Mouse (Mus musculus) hindbrain, embryonic 14.5 days (tissue): ENCODE results near the gene Fcmr. TPM values are rescaled to one million over a fixed set of nuclear protein-coding genes. Genes with fewer than 3 reads are reported as not detected.

Experiments
- ATAC-seq: fragments of 200-750 bp; cut with Nextera tagmentation; 2 replicates; pipeline ENCODE4 v1.8.0; 2017; ENCODE audit warnings: moderate number of reproducible peaks, mild to moderate bottlenecking, moderate TSS enrichment, moderate library complexity; ENCODE audit not compliant: low FRiP score
- DNase-seq: peaks from one replicate; pipeline ENCODE4 v3.0.0-alpha.2; 2015; ENCODE audit warnings: low spot score
- H3K27ac ChIP-seq: fragments of 300-500 bp; sonication (generic); 2 replicates; pipeline ENCODE4 v1.5.1; 2014; ENCODE audit warnings: mild to moderate bottlenecking, moderate library complexity
- H3K27me3 ChIP-seq: fragments of 300-500 bp; sonication (generic); 2 replicates; pipeline ENCODE4 v1.6.1; 2014; ENCODE audit warnings: mild to moderate bottlenecking, low read length, mixed read lengths; ENCODE audit not compliant: control insufficient read depth, insufficient read depth
- H3K36me3 ChIP-seq: fragments of 300-500 bp; sonication (generic); replicated peaks from 2 replicates; pipeline ENCODE4 v1.6.1; 2014; ENCODE audit not compliant: control insufficient read depth, insufficient read depth
- H3K4me1 ChIP-seq: fragments of 300-500 bp; sonication (generic); replicated peaks from 2 replicates; pipeline ENCODE4 v1.6.1; 2014; ENCODE audit warnings: antibody characterized with exemption, low read length, mixed read lengths; ENCODE audit not compliant: control insufficient read depth, insufficient read depth
- H3K4me2 ChIP-seq: fragments of 300-500 bp; sonication (generic); replicated peaks from 2 replicates; pipeline ENCODE4 v1.6.1; 2014; ENCODE audit warnings: mild to moderate bottlenecking, moderate library complexity
- H3K4me3 ChIP-seq: fragments of 300-500 bp; sonication (generic); replicated peaks from 2 replicates; pipeline ENCODE4 v1.5.1; 2014; ENCODE audit warnings: mild to moderate bottlenecking, low read length
- H3K9ac ChIP-seq: fragments of 300-500 bp; sonication (generic); 2 replicates; pipeline ENCODE4 v1.6.1; 2014
- H3K9me3 ChIP-seq: fragments of 300-500 bp; sonication (generic); 2 replicates; pipeline ENCODE4 v1.6.1; 2016; ENCODE audit warnings: low read length; ENCODE audit not compliant: control insufficient read depth
- WGBS: fragments of 180-500 bp; shearing (Covaris S2); extraction: QIAGEN DNeasy Blood & Tissue Kit; methylation state at CpG from one replicate; pipeline ENCODE4 v1.1.7; 2014; 5-methylcytosine and 5-hydroxymethylcytosine counted together
- polyA plus RNA-seq: library from polyadenylated mRNA; unstranded; fragments of >200 nt; fragmentation: Nextera tagmentation; extraction: Ambion mirVana; gene quantifications from 2 replicates; pipeline ENCODE4 v1.2.1, GENCODE M21; 2014

Fcmr gene
- 0.44 and 1.2 TPM in 2 replicates for polyA plus RNA-seq

- Histone ChIP-seq H3K4me1 (no peaks in the 10 kb centered on the region), H3K27me3 (no peaks in the 10 kb centered on the region), H3K27ac (no peak within 1 kb of the TSS), H3K9ac (no peak within 1 kb of the TSS), H3K36me3 (no peaks in the 10 kb centered on the region), H3K4me3 (no peak within 1 kb of the TSS), H3K4me2 (no peak within 1 kb of the TSS), H3K9me3 (no peaks in the 10 kb centered on the region)
- ATAC-seq, result no peak
- WGBS, result 75% methylated on average over 7 of the region's 7 CpGs
- DNase-seq, result no peak
Observed at GRCm38 (mm10) chr1:130865541-130866221, at the start of gene Fcmr. TSS of gene Fcmr (plus strand) at chr1:130865669.

- no peak overlapping the region for H3K4me2 ChIP-seq
- H3K27ac ChIP-seq, result no peak overlapping the region
- no peaks in the 10 kb centered on the region for H3K36me3 ChIP-seq
- no peak overlapping the region for H3K4me3 ChIP-seq
- H3K27me3 ChIP-seq, result no peaks in the 10 kb centered on the region
- no peak overlapping the region for H3K9ac ChIP-seq
- no peaks in the 10 kb centered on the region for H3K9me3 ChIP-seq
- ATAC-seq (no peak), DNase-seq (no peak)
- H3K4me1 ChIP-seq, result no peaks in the 10 kb centered on the region
- 82% methylated on average over 1 of the region's 1 CpGs for WGBS
Observed at GRCm38 (mm10) chr1:130819737-130820136, 45.7 kb upstream of the Fcmr start.

DNA sequence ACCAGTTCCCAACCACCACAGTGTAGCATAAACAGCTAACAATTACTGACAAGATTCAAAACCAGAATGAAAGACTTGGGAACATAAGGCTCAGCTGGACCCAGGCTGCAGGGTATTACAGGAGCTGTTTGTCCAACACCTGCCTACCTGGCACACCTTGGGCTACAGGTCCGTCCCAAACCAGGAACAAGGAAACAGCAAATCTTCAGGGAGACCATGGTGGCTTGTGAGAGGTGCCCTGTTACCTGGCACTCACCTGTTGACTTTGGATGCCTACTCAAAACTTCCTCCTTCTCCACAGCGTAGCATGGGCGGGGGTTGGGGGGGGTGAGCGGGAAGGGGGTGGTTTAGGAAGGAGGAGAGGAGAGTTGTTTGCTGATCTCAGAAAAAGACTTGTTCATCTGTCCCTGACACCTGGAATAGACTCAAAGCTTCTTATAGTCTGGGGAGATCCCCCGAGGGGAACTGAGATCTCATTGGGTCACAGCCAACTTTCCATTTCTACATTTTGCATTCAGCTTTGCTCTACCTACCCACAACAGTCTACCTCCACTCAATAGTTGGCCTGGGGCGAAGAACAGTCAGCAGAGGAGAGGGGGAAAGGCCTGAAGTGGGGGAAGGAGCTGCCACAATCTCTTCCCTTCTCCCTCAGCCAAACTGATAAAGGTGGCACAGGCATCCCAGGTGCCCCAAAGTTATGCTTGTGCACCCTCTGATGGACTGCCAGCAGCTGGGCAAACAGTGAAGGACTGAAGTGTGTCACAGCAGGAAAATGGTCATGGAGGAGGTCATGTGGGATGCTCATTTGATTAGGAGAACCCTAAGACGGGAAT is 44.9 kb upstream of the Fcmr start:
- H3K4me3 ChIP-seq, result no peak overlapping the region
- DNase-seq, result no peak
- ATAC-seq, result no peak
- 90% methylated on average over 7 of the region's 7 CpGs for WGBS
- H3K9ac ChIP-seq, result no peak overlapping the region
- H3K4me1 ChIP-seq, result no peaks in the 10 kb centered on the region
- H3K4me2 ChIP-seq, result no peak overlapping the region
- no peaks in the 10 kb centered on the region for H3K27me3 ChIP-seq
- H3K36me3 ChIP-seq, result no peaks in the 10 kb centered on the region
- H3K27ac ChIP-seq, result no peak overlapping the region
- H3K9me3 ChIP-seq, result no peaks in the 10 kb centered on the region

DNA sequence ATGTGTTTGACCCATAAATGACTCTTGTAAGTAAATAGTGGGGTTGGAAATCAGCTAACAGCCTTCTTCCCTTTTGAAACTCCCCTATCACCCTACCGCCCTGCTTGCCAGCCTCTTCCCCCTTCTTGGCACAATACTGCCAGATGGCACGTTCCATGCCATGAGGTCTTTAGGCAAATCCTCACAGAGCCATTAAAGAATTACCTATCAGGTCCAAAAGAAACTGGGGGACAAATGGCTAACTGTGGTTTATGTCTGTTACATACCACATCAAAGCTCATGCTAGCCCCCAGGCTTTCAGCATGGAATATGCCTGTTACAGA is 44.4 kb upstream of the Fcmr start:
- WGBS, result 89% methylated on average over 2 of the region's 2 CpGs
- Histone ChIP-seq H3K27me3 (no peaks in the 10 kb centered on the region), H3K9ac (no peak overlapping the region), H3K27ac (no peak overlapping the region), H3K4me2 (no peak overlapping the region), H3K4me3 (no peak overlapping the region), H3K4me1 (no peaks in the 10 kb centered on the region), H3K9me3 (no peaks in the 10 kb centered on the region), H3K36me3 (no peaks in the 10 kb centered on the region)
- DNase-seq (no peak), ATAC-seq (no peak)

DNA sequence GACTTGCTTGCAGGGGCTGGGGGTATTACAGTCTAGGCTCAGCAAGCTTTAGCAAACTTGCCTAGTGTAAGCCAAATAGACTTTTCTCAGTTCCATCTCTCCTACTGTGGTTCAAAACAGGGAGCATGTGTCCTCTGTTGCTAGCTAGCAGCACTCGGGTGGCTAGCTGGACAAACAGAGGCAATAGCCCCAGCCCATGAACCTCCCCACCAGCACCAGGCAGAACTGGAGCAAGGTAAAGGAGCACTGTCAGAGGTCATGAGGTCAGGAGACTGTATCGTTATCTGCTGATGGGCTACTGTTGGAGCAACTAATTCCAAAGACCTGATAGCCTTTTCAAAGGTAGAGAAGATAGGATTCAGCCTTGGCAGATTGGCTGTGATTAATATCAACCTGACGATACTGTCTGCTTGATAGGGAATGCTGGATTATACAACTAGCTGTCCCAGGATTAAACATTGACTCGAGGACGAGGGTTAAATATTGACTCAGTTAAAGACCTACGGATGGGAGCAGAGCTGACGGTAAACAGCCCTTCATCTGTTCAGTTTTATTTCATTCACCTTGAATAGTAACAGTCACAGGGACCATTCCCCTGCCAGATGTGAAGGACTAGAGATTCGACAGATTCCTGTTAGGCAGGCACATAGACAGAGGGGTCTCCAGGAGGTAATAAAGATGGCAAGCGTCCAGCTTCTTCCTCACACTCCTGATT is 43.4 kb upstream of the Fcmr start:
- Histone ChIP-seq H3K4me2 (no peak overlapping the region), H3K27me3 (no peaks in the 10 kb centered on the region), H3K9me3 (no peaks in the 10 kb centered on the region), H3K27ac (no peak overlapping the region), H3K36me3 (no peaks in the 10 kb centered on the region), H3K9ac (no peak overlapping the region), H3K4me3 (no peak overlapping the region), H3K4me1 (no peaks in the 10 kb centered on the region)
- 85% methylated on average over 9 of the region's 9 CpGs for WGBS
- ATAC-seq (no peak), DNase-seq (no peak)

GRCm38 (mm10) chr1:130826448-130826847 is 39.0 kb upstream of the Fcmr start, which contains the start of gene Pigr:
TSS of gene Pigr (plus strand) at chr1:130826684.
- Histone ChIP-seq H3K4me1 (no peaks in the 10 kb centered on the region), H3K4me3 (no peak within 1 kb of the TSS), H3K4me2 (no peak within 1 kb of the TSS), H3K9me3 (no peaks in the 10 kb centered on the region), H3K9ac (no peak within 1 kb of the TSS), H3K27ac (no peak within 1 kb of the TSS), H3K27me3 (no peaks in the 10 kb centered on the region), H3K36me3 (no peaks in the 10 kb centered on the region)
- 91% methylated on average over 5 of the region's 5 CpGs for WGBS
- ATAC-seq (no peak), DNase-seq (no peak)

GRCm38 (mm10) chr1:130828656-130829055 is 36.8 kb upstream of the Fcmr start:
- H3K27me3 ChIP-seq, result no peaks in the 10 kb centered on the region
- H3K27ac ChIP-seq, result no peak overlapping the region
- H3K4me2 ChIP-seq, result no peak overlapping the region
- DNase-seq (no peak), ATAC-seq (no peak)
- no peaks in the 10 kb centered on the region for H3K36me3 ChIP-seq
- H3K4me3 ChIP-seq, result no peak overlapping the region
- H3K9me3 ChIP-seq, result no peaks in the 10 kb centered on the region
- WGBS, result 84% methylated on average over 4 of the region's 4 CpGs
- H3K4me1 ChIP-seq, result no peaks in the 10 kb centered on the region
- no peak overlapping the region for H3K9ac ChIP-seq

- Histone ChIP-seq H3K9me3 (no peaks in the 10 kb centered on the region), H3K4me2 (no peak overlapping the region), H3K4me1 (no peaks in the 10 kb centered on the region), H3K27ac (no peak overlapping the region), H3K36me3 (no peaks in the 10 kb centered on the region), H3K27me3 (no peaks in the 10 kb centered on the region), H3K4me3 (no peak overlapping the region), H3K9ac (no peak overlapping the region)
- DNase-seq (no peak), ATAC-seq (no peak)
- 84% methylated on average over 8 of the region's 8 CpGs for WGBS
Observed at GRCm38 (mm10) chr1:130829906-130830830, 35.3 kb upstream of the Fcmr start.
